Mouse (Mus musculus) embryonic facial prominence, embryonic 15.5 days (tissue): Measurements from ENCODE around the gene D930048N14Rik. TPM values are rescaled to one million over a fixed set of nuclear protein-coding genes. Genes with fewer than 3 reads are reported as not detected.

ENCODE experiments used
- ATAC-seq: fragments of 200-750 bp; cut with Nextera tagmentation; 2 replicates; pipeline ENCODE4 v1.8.0; 2017; ENCODE audit warnings: low read depth, moderate TSS enrichment; ENCODE audit not compliant: insufficient number of reproducible peaks, low FRiP score, low TSS enrichment
- H3K27ac ChIP-seq: fragments of 300-500 bp; sonication (generic); replicated peaks from 2 replicates; pipeline ENCODE4 v1.5.1; 2015; ENCODE audit warnings: mild to moderate bottlenecking, inconsistent platforms
- H3K27me3 ChIP-seq: fragments of 300-500 bp; sonication (generic); 2 replicates; pipeline ENCODE4 v1.6.1; 2015; ENCODE audit warnings: inconsistent platforms
- H3K36me3 ChIP-seq: fragments of 300-500 bp; sonication (generic); 2 replicates; pipeline ENCODE4 v1.6.1; 2015; ENCODE audit warnings: mild to moderate bottlenecking, inconsistent platforms
- H3K4me1 ChIP-seq: fragments of 300-500 bp; sonication (generic); 2 replicates; pipeline ENCODE4 v1.6.1; 2015; ENCODE audit warnings: inconsistent platforms
- H3K4me2 ChIP-seq: fragments of 300-500 bp; sonication (generic); replicated peaks from 2 replicates; pipeline ENCODE4 v1.6.1; 2015; ENCODE audit warnings: mild to moderate bottlenecking, inconsistent platforms
- H3K4me3 ChIP-seq: fragments of 300-500 bp; sonication (generic); replicated peaks from 2 replicates; pipeline ENCODE4 v1.5.1; 2015; ENCODE audit warnings: mild to moderate bottlenecking, inconsistent platforms
- H3K9ac ChIP-seq: fragments of 300-500 bp; sonication (generic); 2 replicates; pipeline ENCODE4 v1.6.1; 2015; ENCODE audit warnings: inconsistent platforms
- H3K9me3 ChIP-seq: fragments of 300-500 bp; sonication (generic); replicated peaks from 2 replicates; pipeline ENCODE4 v1.6.1; 2016; ENCODE audit warnings: inconsistent platforms
- WGBS: fragments of 180-500 bp; shearing (Covaris S2); methylation state at CpG from one replicate; pipeline ENCODE4 v1.1.7; 2015; 5-methylcytosine and 5-hydroxymethylcytosine counted together
- polyA plus RNA-seq: library from polyadenylated mRNA; unstranded; fragments of >200 nt; fragmentation: Nextera tagmentation; extraction: Ambion mirVana; gene quantifications from 2 replicates; pipeline ENCODE4 v1.2.1, GENCODE M21; 2015

D930048N14Rik gene
- polyA plus RNA-seq, 1 experiment from 2014 or later: 4.5 TPM

DNA sequence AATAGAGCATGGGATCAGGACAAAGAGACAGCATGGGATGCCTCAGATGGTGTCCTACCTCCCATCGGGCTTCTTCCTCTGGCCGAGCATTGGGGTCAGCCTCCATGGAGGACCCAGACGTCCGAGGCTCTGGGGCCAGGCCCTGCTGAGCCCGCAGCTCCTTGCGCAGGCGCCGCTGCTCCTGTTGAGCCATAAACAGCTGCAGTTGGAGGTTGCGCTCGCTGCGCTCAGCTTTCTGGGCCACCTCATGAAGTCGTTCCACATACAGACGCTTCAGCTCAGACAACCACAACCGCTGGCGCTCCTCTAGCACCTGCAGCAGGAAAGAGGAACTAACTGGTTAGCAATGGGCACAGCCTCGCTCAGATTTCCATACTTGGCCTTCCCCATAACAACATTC lies 6.5 kb upstream of the D930048N14Rik start:
- Histone ChIP-seq H3K4me3 (no peak overlapping the region), H3K36me3 (peaks cover 20% of the 10 kb centered on the region; the same call in 1 of the 2 replicates), H3K9ac (no peak overlapping the region), H3K4me1 (peaks cover 68% of the 10 kb centered on the region), H3K27me3 (no peaks in the 10 kb centered on the region), H3K9me3 (no peaks in the 10 kb centered on the region), H3K27ac (peak overlapping the region; percentile 79), H3K4me2 (peak overlapping the region; percentile 21; the same call in 1 of the 2 replicates)
- ATAC-seq: no peak
- WGBS: 76% methylated on average over 16 of the region's 16 CpGs

DNA sequence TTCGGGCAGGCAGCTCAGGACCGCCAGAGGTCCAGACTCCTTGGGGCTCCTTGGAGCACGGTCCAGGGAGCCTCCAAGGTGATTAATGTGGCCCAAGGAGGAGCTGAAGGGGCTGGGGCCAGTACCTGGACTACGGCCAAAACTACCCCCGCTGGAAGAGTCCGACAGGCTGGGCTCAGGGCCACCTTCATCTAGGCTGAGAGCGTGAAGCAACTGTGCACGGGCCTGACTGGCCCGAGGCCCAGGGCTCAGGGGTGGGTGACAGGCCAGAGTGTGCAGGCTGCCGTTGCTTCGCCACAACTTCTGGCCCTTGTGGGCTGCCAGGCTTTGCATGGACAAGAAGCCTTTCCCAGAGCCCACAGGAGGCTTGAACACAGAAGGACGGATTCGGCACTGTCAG lies 5.5 kb upstream of the D930048N14Rik start:
- no peaks in the 10 kb centered on the region for H3K9me3 ChIP-seq
- H3K27ac ChIP-seq: no peak overlapping the region
- H3K4me1 ChIP-seq: peaks cover 75% of the 10 kb centered on the region
- H3K36me3 ChIP-seq: peaks cover 20% of the 10 kb centered on the region; the same call in 1 of the 2 replicates
- no peaks in the 10 kb centered on the region for H3K27me3 ChIP-seq
- 82% methylated on average over 13 of the region's 13 CpGs for WGBS
- no peak overlapping the region for H3K9ac ChIP-seq
- H3K4me3 ChIP-seq: no peak overlapping the region
- ATAC-seq: no peak
- H3K4me2 ChIP-seq: no peak overlapping the region

DNA sequence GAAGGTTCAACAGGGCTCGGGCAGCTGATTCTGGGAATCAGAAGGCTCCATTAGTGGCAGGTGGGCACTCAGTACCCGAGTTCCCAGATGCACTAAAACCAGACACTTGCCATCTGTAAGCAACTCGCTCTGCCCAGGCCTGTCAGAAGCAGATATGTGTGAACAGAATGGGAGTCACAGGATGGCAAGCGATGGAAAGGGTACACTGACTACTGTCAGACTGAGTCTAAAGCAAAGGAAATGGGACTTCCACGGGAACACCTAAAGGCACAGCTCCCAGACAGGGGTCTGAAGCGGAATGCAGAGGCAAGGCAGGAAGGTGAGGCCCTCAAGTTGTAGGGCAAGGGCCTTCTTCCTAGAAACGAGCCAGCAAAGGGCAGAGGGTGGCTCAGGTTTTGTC lies 4.5 kb upstream of the D930048N14Rik start:
- Histone ChIP-seq H3K9me3 (no peaks in the 10 kb centered on the region), H3K27me3 (no peaks in the 10 kb centered on the region), H3K9ac (no peak overlapping the region), H3K36me3 (peaks cover 20% of the 10 kb centered on the region; the same call in 1 of the 2 replicates), H3K4me3 (no peak overlapping the region), H3K4me2 (no peak overlapping the region), H3K27ac (0 out of 2 replicates have a peak overlapping the region, but pooled peaks have one; percentile 39), H3K4me1 (peaks cover 68% of the 10 kb centered on the region)
- WGBS: 66% methylated on average over 7 of the region's 7 CpGs
- ATAC-seq: no peak

DNA sequence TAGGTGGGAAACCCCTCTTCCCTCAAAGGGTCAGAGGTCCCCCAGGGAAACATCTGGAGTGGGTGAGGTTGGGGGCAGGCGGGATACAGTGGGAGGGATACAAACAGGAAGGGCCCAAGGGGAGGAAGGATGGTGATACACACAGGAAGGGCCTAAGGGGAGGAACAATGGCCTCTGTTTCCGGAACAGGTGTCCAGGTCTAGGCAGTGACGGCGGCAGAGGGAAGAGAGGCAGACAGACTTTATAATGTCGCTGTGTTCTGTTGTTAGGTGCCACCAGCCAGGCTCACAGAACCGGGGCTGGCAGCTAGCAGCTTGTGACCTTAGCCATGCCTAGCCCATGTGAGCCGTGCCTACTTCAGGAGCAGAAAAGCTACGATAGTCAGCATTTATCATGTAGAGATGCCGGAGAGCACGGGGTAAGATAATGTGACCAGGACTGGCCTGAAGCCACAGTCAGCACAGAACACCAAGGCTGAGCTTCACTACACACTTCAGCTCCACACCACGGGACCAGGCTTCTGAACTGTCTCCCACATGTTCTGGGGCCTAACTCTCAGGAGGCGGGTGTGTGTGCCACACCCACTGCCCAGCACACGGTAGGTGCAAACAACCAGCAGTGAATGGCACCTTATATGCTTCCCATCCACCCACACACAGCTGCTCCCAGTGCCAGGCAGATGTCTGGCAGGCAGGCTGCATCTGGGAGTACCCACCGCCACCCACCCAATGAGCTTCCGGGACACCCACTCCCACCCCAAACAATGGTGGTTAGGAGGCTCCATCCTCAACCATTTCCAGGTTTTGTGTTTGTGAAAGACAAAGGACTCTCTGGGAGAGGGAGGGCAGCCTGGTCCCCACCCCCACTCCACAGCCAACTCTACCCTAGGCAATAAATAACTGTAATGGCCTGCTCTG lies 3.7 kb upstream of the D930048N14Rik start:
- H3K4me2 ChIP-seq: peak overlapping the region; percentile 13; the same call in 1 of the 2 replicates
- no peak for ATAC-seq
- H3K36me3 ChIP-seq: peaks cover 20% of the 10 kb centered on the region; the same call in 1 of the 2 replicates
- peaks cover 68% of the 10 kb centered on the region for H3K4me1 ChIP-seq
- no peaks in the 10 kb centered on the region for H3K9me3 ChIP-seq
- H3K27me3 ChIP-seq: no peaks in the 10 kb centered on the region
- H3K9ac ChIP-seq: no peak overlapping the region
- no peak overlapping the region for H3K4me3 ChIP-seq
- WGBS: 56% methylated on average over 15 of the region's 15 CpGs
- H3K27ac ChIP-seq: peak overlapping the region; percentile 44; the same call in 1 of the 2 replicates

DNA sequence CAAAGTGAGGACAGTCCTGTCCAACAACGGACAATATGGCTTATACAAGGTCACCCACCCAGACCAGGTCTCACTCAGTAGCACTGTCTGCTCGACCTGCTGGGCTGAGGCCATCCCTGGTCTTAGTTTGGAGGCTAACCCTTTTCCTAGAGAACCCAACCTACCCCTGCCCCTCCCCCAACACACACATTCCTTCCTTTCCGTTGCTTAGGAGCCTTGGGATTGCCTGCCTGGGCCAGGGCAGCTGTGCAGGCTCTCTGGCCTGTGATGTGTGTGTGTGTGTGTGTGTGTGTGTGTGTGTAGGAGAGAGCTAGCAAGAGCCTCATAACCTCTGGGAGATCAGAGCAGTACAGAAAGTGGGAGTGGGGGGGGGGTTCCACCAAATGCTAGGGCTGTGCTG lies 2.2 kb upstream of the D930048N14Rik start:
- Histone ChIP-seq H3K4me1 (peaks cover 56% of the 10 kb centered on the region), H3K36me3 (0 out of 2 replicates have a peak, but pooled peaks cover 13% of the 10 kb centered on the region), H3K27ac (peak overlapping the region; percentile 77), H3K4me3 (peak overlapping the region; percentile 70), H3K27me3 (no peaks in the 10 kb centered on the region), H3K9me3 (no peaks in the 10 kb centered on the region), H3K4me2 (peak overlapping the region; percentile 97), H3K9ac (no peak overlapping the region)
- no peak for ATAC-seq
- 26% methylated on average over 3 of the region's 3 CpGs for WGBS

DNA sequence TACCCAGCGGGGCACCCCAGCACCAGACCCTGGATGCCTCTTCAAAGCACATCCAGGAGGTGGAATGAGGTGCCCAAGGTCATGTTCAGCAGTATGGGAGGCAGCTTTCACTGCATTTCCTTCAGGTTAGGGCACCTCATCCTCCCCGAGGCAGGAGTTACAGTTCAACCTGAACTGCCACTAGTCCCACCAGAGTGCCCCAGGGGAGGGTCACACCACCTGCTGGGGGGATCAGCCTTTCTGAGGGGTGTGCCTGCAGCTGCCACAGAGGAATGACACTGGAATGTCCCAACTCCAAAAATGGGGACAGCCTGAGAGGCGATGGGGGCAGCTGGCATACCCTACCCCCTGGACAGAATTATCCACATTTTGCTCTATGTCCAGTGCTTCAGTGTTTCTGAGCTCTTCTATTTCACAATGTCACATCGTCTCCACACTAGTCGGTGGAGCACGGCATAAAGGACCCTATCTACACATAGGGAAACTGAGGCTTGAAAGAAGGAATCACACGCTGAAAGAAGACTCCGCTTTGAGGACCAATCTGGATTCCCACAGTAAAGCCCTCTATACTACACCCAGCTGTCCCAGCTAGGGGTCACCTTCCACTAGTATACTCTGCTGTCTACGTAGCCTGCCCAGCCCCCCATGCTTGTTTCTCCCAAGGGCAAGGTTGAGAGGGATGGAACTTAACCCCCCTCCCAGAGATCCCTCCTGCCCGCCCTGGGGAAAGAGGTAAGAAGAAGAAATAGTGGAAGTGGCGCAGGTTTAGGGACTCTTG lies 1.5 kb upstream of the D930048N14Rik start:
- no peaks in the 10 kb centered on the region for H3K27me3 ChIP-seq
- 0 out of 2 replicates have a peak, but pooled peaks cover 13% of the 10 kb centered on the region for H3K36me3 ChIP-seq
- peak overlapping the region; percentile 62 for H3K9ac ChIP-seq
- 35% methylated on average over 11 of the region's 11 CpGs for WGBS
- ATAC-seq: peak; percentile 37; the same call in 1 of the 2 replicates
- H3K4me3 ChIP-seq: peak overlapping the region; percentile 70
- H3K27ac ChIP-seq: peak overlapping the region; percentile 83
- peaks cover 50% of the 10 kb centered on the region for H3K4me1 ChIP-seq
- H3K9me3 ChIP-seq: no peaks in the 10 kb centered on the region
- H3K4me2 ChIP-seq: peak overlapping the region; percentile 97

DNA sequence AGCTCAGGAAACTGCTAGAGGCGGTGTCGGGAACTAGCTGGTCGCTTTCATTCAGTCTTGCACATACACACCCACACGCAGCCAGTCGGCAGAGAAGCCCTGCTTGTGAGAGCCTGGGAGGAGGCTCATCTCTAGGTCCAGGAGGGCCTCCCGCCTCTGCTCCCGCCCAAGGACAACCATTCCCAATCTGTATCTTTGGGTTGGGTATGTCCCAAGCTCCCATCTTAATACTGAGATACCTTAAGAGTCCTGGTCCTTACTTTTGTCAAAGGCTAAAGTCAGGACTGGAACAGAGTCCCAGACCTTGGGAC lies 910 bp upstream of the D930048N14Rik start:
- peak overlapping the region; percentile 62 for H3K9ac ChIP-seq
- H3K4me3 ChIP-seq: peak overlapping the region; percentile 70
- no peaks in the 10 kb centered on the region for H3K9me3 ChIP-seq
- H3K27ac ChIP-seq: peak overlapping the region; percentile 83
- WGBS: 4% methylated on average over 7 of the region's 7 CpGs
- no peaks in the 10 kb centered on the region for H3K27me3 ChIP-seq
- 0 out of 2 replicates have a peak, but pooled peaks cover 8% of the 10 kb centered on the region for H3K36me3 ChIP-seq
- peaks cover 50% of the 10 kb centered on the region for H3K4me1 ChIP-seq
- H3K4me2 ChIP-seq: peak overlapping the region; percentile 97
- ATAC-seq: no peak

DNA sequence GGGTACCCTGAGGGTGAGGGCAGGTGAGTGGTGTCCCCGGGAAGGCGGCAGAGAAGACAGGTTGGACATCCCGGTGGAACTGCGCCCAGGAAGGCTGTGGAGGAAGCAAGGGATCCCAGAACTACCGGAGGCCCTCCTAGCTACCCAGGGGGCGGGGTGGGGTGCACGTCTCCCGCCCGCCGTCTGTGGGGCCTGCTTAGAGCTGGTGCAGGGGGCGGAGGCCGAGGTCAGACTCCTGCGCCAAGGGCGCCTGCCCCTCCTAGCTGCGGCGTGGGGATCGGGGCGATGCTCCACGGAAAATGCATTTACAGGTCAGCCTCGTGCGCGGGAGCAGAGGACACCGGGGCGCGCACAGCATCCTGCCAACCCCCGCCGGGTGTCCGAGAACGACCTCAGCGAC lies 493 bp upstream of the D930048N14Rik start:
- ATAC-seq: no peak
- Histone ChIP-seq H3K4me3 (peak overlapping the region; percentile 70), H3K4me1 (peaks cover 47% of the 10 kb centered on the region), H3K9me3 (no peaks in the 10 kb centered on the region), H3K4me2 (peak overlapping the region; percentile 97), H3K27me3 (no peaks in the 10 kb centered on the region), H3K9ac (peak overlapping the region; percentile 62), H3K27ac (peak overlapping the region; percentile 83), H3K36me3 (0 out of 2 replicates have a peak, but pooled peaks cover 4% of the 10 kb centered on the region)
- WGBS: under 1% methylated on average over 30 of the region's 30 CpGs

DNA sequence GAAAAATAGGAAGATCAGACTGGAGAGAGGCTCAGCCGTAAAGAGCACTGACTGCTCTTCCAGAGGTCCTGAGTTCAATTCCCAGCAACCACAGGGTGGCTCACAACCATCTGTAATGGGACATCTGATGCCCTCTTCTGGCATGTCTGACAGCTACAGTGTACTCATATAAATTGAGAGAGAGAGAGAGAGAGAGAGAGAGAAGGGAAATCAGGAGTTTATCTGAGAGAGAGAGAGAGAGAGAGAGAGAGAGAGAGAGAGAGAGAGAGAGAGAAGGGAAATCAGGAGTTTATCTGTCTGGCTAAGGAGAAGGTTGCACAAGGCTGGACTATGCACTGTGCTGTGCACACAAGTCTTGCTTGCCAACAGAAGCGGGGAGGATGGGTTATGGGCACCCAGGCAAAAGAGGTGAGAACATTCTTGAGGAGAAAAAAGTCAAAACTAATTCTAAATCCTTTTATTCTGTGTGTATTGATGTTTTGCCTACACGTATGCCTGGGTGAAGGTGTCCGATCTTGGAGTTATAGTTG lies 2.2 kb downstream of the D930048N14Rik start:
- WGBS: 87% methylated on average over 4 of the region's 4 CpGs
- no peaks in the 10 kb centered on the region for H3K36me3 ChIP-seq
- H3K27me3 ChIP-seq: no peaks in the 10 kb centered on the region
- H3K4me3 ChIP-seq: no peak overlapping the region
- H3K4me2 ChIP-seq: no peak overlapping the region
- H3K9me3 ChIP-seq: no peaks in the 10 kb centered on the region
- no peak overlapping the region for H3K9ac ChIP-seq
- no peak overlapping the region for H3K27ac ChIP-seq
- peaks cover 42% of the 10 kb centered on the region for H3K4me1 ChIP-seq
- ATAC-seq: no peak

DNA sequence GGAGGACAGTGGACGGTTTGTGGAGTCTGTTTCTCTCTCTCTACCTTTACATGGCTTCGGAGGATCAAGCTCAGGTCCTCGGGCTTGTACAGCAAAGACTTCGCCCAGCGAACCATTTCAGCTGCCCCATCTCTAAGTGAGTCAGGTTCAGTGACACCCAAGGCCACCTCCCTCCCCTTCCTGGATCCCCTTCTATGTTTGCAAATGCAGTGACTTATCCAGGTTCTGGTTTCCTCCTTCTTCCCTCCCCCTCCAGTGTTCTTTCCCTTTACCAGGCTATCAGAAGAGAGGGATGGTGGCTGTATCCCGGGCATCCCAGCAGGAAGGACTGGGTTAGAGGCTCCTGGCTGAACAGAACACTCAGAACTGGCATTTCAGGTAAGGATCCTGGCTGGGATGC lies 3.0 kb downstream of the D930048N14Rik start:
- 85% methylated on average over 6 of the region's 6 CpGs for WGBS
- Histone ChIP-seq H3K27me3 (no peaks in the 10 kb centered on the region), H3K9ac (no peak overlapping the region), H3K4me3 (no peak overlapping the region), H3K27ac (no peak overlapping the region), H3K4me2 (no peak overlapping the region), H3K9me3 (no peaks in the 10 kb centered on the region), H3K4me1 (peaks cover 42% of the 10 kb centered on the region), H3K36me3 (no peaks in the 10 kb centered on the region)
- no peak for ATAC-seq

DNA sequence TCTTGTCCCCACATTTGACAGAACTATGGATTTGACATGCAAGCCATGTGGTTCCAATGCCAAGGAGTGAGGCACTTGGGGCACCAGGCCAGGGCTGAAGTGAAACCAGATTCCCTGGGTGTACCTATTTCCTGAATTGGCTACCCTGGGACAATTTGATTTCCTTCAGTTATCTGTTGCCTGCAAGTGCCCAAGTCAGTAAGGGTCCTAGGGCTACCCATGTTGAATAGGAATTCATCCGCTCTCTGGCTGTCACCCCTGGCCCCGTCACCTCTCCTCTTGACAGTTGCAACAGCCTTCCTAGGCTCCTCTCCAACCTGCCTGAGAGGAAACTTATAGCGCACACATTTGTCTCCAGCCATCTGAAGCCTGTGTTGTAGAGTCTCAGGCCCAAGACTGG lies 4.1 kb downstream of the D930048N14Rik start:
- Histone ChIP-seq H3K9ac (no peak overlapping the region), H3K4me1 (peaks cover 38% of the 10 kb centered on the region), H3K4me2 (no peak overlapping the region), H3K36me3 (no peaks in the 10 kb centered on the region), H3K4me3 (no peak overlapping the region), H3K9me3 (no peaks in the 10 kb centered on the region), H3K27ac (no peak overlapping the region), H3K27me3 (no peaks in the 10 kb centered on the region)
- 82% methylated on average over 3 of the region's 3 CpGs for WGBS
- ATAC-seq: no peak
